Mouse (Mus musculus) WW6 (cell line): ENCODE measurements around the gene Slc25a51.
"Not testable (repeated sequence)": the region's sequence is repeated elsewhere in the genome, so short reads cannot be mapped to it uniquely, and the experiment has no call there.

Experiments
- DNase-seq: peaks from one replicate; pipeline ENCODE4 v3.0.0-alpha.2; 2013; ENCODE audit warnings: low read depth, low spot score

Gene Slc25a51

DNA sequence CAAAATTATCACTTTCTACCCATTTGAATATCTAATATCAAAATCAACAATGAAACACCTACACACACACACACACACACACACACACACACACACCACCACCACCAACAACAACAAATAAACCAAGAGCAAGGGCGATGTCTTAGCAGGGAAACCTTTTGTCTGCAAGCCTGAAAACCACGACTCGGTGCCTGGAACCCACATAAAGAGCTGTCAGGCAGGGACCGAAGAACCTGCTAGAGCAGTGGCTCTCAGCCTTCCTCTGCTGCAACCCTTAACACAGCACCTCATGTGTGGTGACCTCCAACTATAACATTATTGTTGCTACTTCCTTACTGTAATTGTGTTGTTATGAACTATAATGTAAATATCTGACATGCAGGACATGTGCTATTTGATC is 6.3 kb downstream of the Slc25a51 start:
- no peak for DNase-seq

DNA sequence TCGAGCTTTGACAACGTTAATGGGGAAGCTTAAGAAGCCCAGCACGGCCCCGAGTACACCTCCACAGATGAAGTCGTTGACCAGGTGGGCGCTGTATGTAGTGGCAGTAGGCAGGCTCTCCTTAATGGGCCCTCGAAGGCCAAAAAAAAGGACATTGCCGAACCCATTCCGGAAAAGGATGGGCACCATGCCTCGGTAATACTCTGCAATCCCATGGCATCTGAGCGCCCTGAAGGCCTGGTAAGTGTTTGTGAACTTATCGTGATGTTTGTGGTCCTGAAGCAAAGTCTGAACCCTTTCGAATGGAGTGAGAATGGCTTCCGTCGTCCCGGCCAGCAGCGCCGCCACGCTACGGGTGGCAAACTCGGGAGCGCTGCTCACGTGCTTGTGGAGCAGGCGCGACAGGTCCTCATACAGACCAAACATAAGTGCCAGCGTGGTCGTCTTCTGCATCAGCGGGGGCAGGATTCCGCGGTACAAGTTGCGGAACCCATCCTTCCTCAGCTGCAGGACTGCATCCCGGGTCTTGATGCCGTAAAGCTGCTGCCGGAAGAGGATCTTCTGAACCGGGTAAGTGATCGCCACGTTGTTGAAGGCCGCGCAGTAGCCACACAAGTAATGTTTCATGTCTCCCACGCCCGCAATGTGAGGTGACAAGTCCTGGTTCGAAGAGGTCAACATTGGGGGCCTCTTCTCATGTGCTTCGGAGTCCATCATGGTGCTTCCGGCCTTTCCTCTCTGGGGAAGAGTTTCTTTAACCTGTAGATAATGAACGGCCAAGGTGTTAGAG is 8.9 kb downstream of the Slc25a51 start:
- DNase-seq = no peak

DNA sequence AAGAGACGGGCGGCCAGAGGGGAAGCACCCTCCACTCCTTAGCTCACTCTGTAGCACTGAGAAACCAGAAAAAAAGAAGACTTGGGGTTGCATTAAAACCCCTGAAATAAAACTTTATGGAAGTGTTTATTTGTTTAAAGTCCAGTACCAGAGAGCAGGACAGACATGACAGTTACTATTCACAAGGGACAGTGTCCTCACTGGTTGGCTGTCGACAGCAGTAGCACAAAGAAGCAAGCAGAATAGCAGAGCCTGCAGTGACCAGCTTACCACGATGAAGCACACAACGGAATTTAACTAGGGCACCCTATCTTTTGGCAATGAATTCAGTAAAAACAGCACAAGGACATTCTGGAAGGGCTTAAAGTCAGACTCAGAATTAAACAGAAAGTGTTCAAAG is 10.3 kb downstream of the Slc25a51 start:
- DNase-seq = not testable (repeated sequence)

DNA sequence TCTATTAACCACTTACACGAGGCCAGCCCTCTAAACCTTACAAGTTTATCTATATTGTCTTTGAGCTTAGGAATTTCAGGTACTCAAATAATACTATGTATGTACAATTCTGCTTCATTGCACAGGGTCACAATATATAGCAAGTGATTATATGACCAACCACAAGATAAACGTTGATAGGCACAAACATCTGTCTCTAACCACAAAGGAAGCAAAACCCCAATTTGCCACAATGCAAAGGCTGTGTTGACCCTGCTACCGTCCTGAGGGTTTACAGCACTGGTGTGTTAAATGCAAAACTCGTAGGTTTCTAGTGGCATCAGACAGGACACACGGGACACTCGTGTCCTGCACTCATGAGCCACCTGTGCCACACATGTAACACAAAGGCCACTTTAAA is 12.4 kb downstream of the Slc25a51 start:
- DNase-seq = not testable (repeated sequence)

DNA sequence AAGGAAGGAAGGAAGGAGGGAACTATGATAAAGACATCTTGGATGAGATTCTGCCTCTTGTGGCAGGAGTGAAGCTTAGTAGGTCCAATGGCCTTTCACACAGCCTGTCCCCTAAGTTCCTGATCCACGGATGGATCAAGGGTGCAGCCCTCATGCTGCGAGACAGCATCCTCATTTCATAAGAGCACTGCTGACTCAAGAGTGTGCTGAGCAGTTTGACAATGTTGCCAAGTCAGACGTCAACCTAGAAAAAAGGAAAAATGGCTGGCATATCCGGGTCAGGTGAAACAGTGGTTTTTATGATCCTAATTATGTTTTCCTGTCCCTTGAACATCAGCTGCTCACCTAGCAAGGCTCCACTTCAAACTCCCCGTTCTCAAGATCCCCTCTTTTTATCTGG is 14.9 kb downstream of the Slc25a51 start:
- DNase-seq = no peak

DNA sequence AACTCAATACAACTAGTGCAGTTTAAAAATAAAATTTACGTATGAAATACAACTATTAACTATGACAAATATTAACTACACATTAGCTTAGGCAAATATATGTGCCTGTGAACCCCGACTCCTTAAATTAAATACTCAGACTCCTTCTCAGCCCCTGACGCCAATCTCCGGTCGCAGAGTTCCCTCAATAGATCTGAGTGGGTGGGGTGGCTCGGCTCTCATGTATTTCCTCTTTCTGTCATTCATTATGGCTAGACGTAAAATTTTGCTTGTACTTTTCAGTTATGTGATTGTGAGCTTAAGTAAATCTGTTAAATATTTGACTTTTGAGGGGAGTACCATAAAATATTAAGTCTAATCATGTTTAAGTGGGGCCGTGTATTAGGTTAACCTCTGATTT is 15.6 kb downstream of the Slc25a51 start:
- DNase-seq = no peak

DNA sequence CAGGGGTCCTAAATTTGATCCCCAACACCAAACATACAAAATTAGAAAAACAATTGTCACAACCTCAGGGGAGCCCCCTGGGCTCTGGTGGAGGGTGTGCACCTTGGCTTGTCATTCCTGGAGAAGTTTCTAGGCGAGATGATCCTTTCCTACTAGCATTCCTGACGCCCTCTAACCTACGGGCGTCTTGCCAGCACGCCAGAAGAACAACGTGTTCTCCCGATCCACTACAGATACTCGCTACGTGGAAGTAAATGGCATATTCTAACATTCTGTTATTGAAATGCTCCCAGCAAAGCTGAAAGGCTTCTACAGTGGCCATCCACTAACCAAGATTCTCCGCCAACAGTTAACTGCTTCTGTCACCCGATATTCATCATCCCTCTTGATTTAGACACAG is 16.0 kb downstream of the Slc25a51 start:
- DNase-seq = no peak

DNA sequence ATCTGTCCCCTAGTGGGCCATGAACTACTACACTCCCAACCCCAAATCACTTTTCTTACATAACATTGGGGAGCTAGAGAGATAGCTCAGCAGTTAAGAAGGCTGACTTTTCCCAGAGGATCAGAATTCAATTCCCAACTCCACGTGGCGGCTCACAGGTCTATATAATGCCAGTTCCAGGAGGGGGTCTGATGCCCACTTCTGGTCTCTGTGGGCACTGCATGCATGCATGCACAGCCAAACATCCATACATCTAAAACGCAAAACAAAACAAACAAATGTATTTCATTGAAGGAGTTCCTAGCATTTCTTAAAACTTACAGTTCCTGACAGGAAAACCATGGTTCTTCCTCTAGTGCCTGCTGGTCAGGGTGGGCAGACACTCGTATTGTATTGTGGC is 16.5 kb downstream of the Slc25a51 start:
- no peak for DNase-seq

DNA sequence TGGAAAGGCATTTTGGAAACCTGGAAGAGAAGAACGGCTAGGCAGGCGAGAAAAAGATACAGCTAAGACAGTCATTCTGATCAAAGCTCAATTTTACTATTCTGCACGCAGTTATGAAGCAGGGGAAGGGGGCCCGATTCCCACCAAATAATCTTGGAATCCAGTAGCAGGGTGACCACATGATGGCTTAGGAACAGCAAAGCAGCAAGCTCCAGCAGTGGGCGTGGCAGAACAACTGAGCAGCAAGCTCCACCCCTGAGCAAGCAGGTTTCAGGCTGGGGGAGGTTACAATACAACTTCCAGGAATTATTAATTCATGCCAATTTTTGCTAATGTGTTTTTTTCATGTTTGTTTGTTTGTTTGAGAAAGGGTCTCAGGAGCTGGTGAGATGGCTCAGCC is 21.3 kb downstream of the Slc25a51 start:
- DNase-seq = not testable (repeated sequence)

DNA sequence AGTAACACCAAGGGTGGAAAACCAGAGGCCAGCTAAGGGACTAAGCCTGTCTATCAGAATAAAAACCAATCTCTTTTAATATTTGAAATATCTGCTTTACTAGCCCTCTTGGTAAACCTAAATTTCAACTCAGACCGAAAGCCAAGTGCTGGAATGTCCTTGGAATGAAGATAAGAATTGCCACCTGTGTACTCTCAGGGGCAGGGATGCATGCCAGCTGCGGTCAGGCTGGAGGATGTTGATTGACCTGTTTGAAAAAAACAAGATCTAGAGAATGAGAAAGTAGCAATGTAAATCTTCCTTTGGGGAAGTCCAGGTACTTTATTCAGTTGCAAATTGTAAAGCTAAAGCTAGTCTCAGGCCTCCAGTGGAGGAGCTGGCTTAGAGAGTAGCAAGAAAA is 26.4 kb downstream of the Slc25a51 start:
- not testable (repeated sequence) for DNase-seq

DNA sequence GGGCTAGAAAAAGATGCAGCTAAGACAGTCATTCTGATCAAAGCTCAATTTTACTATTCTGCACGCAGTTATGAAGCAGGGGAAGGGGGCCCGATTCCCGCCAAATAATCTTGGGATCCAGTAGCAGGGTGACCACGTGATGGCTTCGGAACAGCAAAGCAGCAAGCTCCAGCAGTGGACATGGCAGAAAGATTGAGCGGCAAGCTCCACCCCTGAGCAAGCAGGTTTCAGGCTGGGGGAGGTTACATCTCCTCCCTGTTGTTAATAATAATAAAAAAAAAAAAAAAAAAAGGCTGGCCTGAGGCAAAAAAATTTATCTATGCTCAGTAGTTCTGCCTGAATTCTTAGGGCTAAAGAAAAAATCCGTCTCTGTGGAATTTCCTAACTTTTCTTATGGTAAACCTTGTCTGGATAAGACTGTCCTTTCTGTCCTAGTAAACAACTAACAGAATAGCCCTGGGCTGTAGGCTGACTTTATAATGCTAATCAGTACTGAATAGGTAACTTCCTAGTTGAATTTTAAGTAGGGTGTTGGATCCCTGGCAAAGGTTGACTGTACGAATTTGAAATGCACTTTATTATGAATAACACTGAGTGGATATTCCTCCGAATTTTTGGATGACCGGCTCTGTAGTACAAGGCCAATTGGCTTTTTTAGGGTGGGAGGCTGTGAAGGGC is 27.5 kb downstream of the Slc25a51 start:
- DNase-seq = not testable (repeated sequence)

DNA sequence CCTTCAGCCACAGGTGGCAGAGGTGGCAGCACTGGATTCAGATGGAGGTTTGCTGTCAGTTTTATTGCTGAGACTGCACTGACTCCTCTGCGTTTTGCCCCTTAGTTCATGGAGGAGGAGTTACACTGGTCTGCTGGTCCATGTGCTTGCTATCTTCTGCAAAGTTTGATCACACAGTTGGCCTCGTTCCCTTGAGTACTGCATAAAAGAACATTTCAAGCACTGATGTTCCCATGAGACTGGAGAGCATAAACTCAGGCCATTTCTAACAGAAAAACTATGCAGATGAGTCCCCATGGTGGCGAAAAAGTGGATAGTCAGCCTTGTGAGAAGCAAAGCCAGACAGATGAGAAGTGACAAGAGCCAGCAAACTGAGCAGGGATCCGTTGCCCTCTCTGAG is 32.0 kb downstream of the Slc25a51 start:
- DNase-seq = no peak

DNA sequence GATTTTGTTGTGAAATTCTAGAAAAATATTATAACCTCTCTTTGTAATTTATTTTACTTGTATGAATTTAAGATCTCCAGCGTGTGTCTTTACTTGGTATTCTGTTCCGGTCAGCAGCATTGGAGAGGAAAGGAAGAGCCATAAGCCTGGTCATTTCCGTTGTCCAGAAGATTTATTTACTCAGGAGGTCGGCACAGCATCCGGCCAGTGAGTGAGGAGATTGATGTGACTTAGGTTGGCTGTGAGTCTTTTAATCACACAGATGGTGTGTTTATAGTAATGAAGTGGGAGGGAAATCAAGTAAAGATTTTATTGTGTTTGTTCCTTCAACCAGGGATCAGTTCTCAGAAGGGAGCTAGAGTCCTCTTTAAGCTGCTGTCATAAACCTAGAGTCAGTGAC is 33.7 kb downstream of the Slc25a51 start:
- DNase-seq = no peak

DNA sequence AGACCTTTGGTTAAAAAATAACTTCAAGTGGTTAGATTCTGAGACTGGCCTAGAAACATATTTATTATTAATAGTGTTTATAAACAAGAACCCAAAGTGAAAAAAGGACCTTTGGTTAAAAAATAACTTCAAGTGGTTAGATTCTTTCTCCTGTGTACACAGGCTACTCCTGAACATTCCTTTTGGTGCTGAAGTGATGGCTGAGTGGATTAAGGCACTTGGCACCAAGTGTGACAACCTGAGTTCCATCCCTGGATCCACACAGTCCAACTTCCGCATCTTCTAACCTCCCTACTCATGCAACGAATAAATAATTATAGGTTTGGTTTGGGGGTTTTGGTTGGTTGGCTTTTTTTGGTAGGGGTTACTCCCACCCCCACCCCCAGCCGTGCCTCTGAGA is 37.3 kb downstream of the Slc25a51 start:
- DNase-seq = no peak

DNA sequence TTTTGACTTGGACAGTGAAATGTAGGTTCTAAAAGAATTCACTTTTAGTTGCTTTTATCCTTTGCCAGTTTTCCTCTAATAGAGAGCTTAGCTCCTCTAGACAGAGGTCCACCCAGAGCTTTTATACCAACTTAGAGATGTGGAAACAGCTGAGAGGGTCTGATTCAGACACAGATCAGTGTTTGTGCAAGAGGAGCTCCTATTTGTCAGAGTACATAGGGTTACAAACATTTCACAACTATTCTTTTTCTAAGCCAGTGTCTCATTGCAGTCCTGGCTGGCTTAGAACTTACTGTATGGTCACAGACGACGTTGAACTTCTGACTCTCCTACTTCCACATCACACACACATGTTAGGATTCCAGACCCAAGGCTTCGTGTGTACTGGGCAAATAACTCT is 51.9 kb downstream of the Slc25a51 start:
- no peak for DNase-seq
